Mouse (Mus musculus): ENCODE results near the gene Sct. TPM values are rescaled to one million over a fixed set of nuclear protein-coding genes. Genes with fewer than 3 reads are reported as not detected.

Sct gene
- polyA plus RNA-seq, 1 experiment, result 8.6 TPM

- TF ChIP-seq POLR2A (IDR thresholded peaks at IDR 0.05; ENCODE audit: control insufficient read depth, low read depth, low read length), result no peak
- no peak; the same call in 1 of the 2 replicates for TF ChIP-seq CTCF (IDR thresholded peaks at IDR 0.05; ENCODE audit: control insufficient read depth, insufficient read depth, insufficient replicate concordance, low read depth, low read length)
- peaks cover 15% of the 10 kb centered on the region for H3K4me1 ChIP-seq (ENCODE audit: control insufficient read depth, insufficient read depth, low read length)
- no peaks in the 10 kb centered on the region for H3K36me3 ChIP-seq (ENCODE audit: control insufficient read depth, insufficient read depth, low read length)
- no peaks in the 10 kb centered on the region for H3K27me3 ChIP-seq (ENCODE audit: control insufficient read depth, insufficient read depth, low read length)
- H3K4me3 ChIP-seq (ENCODE audit: control insufficient read depth, low read depth, low read length), result peak overlapping the region; percentile 65
- no peak overlapping the region for H3K27ac ChIP-seq (ENCODE audit: control insufficient read depth, insufficient read depth, low read depth, low read length)
Measured at GRCm38 (mm10) chr7:141269273-141269545, 9.7 kb downstream of the Sct start.

GRCm38 (mm10) chr7:141268466-141269272, 10.3 kb downstream of the Sct start:
- no peaks in the 10 kb centered on the region for H3K27me3 ChIP-seq (ENCODE audit: control insufficient read depth, insufficient read depth, low read length)
- H3K4me3 ChIP-seq (ENCODE audit: control insufficient read depth, low read depth, low read length), result peak overlapping the region; percentile 65
- no peak overlapping the region for H3K27ac ChIP-seq (ENCODE audit: control insufficient read depth, insufficient read depth, low read depth, low read length)
- TF ChIP-seq POLR2A (IDR thresholded peaks at IDR 0.05; ENCODE audit: control insufficient read depth, low read depth, low read length) (no peak), CTCF (IDR thresholded peaks at IDR 0.05; ENCODE audit: control insufficient read depth, insufficient read depth, insufficient replicate concordance, low read depth, low read length) (no peak)
- H3K36me3 ChIP-seq (ENCODE audit: control insufficient read depth, insufficient read depth, low read length), result no peaks in the 10 kb centered on the region
- H3K4me1 ChIP-seq (ENCODE audit: control insufficient read depth, insufficient read depth, low read length), result peaks cover 15% of the 10 kb centered on the region

DNA sequence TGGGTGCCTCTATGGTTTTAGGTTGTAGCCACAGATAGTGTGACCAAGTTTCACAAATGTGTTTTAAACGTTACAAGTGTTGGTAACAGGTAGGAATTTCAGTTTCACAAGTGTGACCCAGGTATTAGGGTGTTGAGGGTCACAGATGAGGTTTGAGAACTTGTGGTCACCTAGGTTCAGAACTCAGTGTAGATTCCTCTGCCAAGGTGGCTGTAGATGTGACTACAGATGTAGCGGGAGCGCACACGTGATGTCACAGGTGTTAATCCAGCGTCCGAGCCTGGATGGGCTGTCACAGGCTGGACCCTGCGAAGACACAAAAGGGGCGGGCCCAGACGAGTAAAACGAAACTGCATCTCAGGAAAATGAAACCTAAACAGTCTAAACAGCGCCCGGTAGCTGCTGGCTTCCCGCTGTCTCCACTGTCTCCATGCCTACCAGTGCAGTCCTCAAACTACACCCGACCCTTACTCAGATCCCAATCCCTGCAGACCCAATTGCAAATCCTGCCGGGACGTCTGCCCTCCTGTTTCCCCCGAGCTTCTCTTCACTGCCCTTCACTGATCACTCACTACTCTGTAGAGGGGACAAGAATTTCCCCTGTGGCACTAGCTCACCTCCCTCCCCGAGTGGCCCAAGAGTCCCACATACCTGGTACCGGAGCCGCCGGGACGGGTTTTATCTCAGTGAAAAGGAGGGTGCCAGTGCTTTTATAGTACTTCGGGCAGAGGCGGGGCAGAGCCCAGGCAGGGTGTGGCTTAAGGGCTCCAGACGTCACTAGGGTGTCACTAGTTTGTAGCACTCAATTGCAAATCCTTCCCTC, 13.0 kb downstream of the Sct start, which contains the start of gene Irf7:
Irf7 (minus strand) TSS at position 743 of the 823 bp plus-strand sequence.
- Histone ChIP-seq H3K27ac (ENCODE audit: control insufficient read depth, insufficient read depth, low read depth, low read length) (no peak within 1 kb of the TSS), H3K4me3 (ENCODE audit: control insufficient read depth, low read depth, low read length) (peak within 1 kb of the TSS; percentile 58), H3K27me3 (ENCODE audit: control insufficient read depth, insufficient read depth, low read length) (no peaks in the 10 kb centered on the region), H3K4me1 (ENCODE audit: control insufficient read depth, insufficient read depth, low read length) (peaks cover 15% of the 10 kb centered on the region), H3K36me3 (ENCODE audit: control insufficient read depth, insufficient read depth, low read length) (peaks cover 3% of the 10 kb centered on the region)
- peak; percentile 56; the same call in 1 of the 2 replicates for TF ChIP-seq POLR2A (IDR thresholded peaks at IDR 0.05; ENCODE audit: control insufficient read depth, low read depth, low read length)
- no peak for TF ChIP-seq CTCF (IDR thresholded peaks at IDR 0.05; ENCODE audit: control insufficient read depth, insufficient read depth, insufficient replicate concordance, low read depth, low read length)

- H3K4me3 ChIP-seq (ENCODE audit: control insufficient read depth, low read depth, low read length), result no peak overlapping the region
- no peak for TF ChIP-seq CTCF (IDR thresholded peaks at IDR 0.05; ENCODE audit: control insufficient read depth, insufficient read depth, insufficient replicate concordance, low read depth, low read length)
- no peak for TF ChIP-seq POLR2A (IDR thresholded peaks at IDR 0.05; ENCODE audit: control insufficient read depth, low read depth, low read length)
Measured at GRCm38 (mm10) chr7:141265411-141265738, 13.6 kb downstream of the Sct start.

DNA sequence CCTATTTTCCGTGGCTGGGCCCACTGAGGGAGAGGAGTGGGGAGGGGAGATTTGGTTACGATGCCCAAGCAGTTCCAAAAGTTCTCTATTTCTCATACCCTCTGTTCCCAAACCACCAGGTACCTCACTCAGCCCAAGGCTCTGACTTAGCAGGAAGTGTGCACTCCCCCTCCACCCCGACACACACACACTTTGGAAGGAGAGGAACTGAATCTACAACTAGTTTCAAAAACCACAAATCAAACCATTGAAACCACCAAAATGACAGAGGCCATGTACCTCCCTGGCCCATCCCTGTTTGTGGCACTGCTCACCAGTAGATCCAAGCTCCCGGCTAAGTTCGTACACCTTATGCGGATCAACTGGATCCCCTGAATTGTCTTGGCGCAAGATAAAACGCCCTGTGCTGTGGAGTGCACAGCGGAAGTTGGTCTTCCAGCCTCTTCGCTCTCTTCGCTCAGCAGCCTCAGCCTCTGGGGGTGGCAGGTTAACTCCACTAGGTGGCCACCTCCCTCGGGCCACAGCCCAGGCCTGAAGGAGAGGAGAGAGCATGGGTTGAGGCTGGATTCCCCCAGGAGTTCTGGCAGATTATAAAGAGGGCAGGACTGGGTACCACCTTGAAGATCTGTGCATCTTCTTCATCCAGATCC, 14.0 kb downstream of the Sct start:
- Histone ChIP-seq H3K27me3 (ENCODE audit: control insufficient read depth, insufficient read depth, low read length) (no peaks in the 10 kb centered on the region), H3K36me3 (ENCODE audit: control insufficient read depth, insufficient read depth, low read length) (peaks cover 3% of the 10 kb centered on the region), H3K4me3 (ENCODE audit: control insufficient read depth, low read depth, low read length) (no peak overlapping the region), H3K27ac (ENCODE audit: control insufficient read depth, insufficient read depth, low read depth, low read length) (no peak overlapping the region), H3K4me1 (ENCODE audit: control insufficient read depth, insufficient read depth, low read length) (peaks cover 15% of the 10 kb centered on the region)
- TF ChIP-seq POLR2A (IDR thresholded peaks at IDR 0.05; ENCODE audit: control insufficient read depth, low read depth, low read length), result no peak
- peak; percentile 36; the same call in 1 of the 2 replicates for TF ChIP-seq CTCF (IDR thresholded peaks at IDR 0.05; ENCODE audit: control insufficient read depth, insufficient read depth, insufficient replicate concordance, low read depth, low read length)

More at GRCm38 (mm10) chr7:141265411-141265738, 13.6 kb downstream of the Sct start:
- Histone ChIP-seq H3K36me3 (ENCODE audit: control insufficient read depth, insufficient read depth, low read length) (peaks cover 3% of the 10 kb centered on the region), H3K4me1 (ENCODE audit: control insufficient read depth, insufficient read depth, low read length) (peaks cover 15% of the 10 kb centered on the region), H3K27ac (ENCODE audit: control insufficient read depth, insufficient read depth, low read depth, low read length) (no peak overlapping the region), H3K27me3 (ENCODE audit: control insufficient read depth, insufficient read depth, low read length) (no peaks in the 10 kb centered on the region)

- no peak overlapping the region for H3K4me3 ChIP-seq (ENCODE audit: control insufficient read depth, low read depth, low read length)
- H3K27ac ChIP-seq (ENCODE audit: control insufficient read depth, insufficient read depth, low read depth, low read length), result no peak overlapping the region
- H3K36me3 ChIP-seq (ENCODE audit: control insufficient read depth, insufficient read depth, low read length), result peaks cover 4% of the 10 kb centered on the region
- TF ChIP-seq CTCF (IDR thresholded peaks at IDR 0.05; ENCODE audit: control insufficient read depth, insufficient read depth, insufficient replicate concordance, low read depth, low read length), result no peak
- TF ChIP-seq POLR2A (IDR thresholded peaks at IDR 0.05; ENCODE audit: control insufficient read depth, low read depth, low read length), result no peak
- no peaks in the 10 kb centered on the region for H3K27me3 ChIP-seq (ENCODE audit: control insufficient read depth, insufficient read depth, low read length)
- peaks cover 7% of the 10 kb centered on the region for H3K4me1 ChIP-seq (ENCODE audit: control insufficient read depth, insufficient read depth, low read length)
Measured at GRCm38 (mm10) chr7:141264041-141264700, 14.8 kb downstream of the Sct start.
